Mouse (Mus musculus) megakaryocyte, embryonic 14.5 days (primary cell): ENCODE data around the gene Slc24a4.

Experiments
- FLI1 ChIP-seq: IDR thresholded peaks from 2 replicates; pipeline ENCODE4 v1.6.1; 2012; ENCODE audit warnings: low read length, inconsistent platforms, mixed read lengths
- GATA1 ChIP-seq: IDR thresholded peaks from 3 replicates; pipeline ENCODE4 v1.6.1; 2012; ENCODE audit warnings: mixed read lengths, low read length, inconsistent platforms, borderline replicate concordance

DNA sequence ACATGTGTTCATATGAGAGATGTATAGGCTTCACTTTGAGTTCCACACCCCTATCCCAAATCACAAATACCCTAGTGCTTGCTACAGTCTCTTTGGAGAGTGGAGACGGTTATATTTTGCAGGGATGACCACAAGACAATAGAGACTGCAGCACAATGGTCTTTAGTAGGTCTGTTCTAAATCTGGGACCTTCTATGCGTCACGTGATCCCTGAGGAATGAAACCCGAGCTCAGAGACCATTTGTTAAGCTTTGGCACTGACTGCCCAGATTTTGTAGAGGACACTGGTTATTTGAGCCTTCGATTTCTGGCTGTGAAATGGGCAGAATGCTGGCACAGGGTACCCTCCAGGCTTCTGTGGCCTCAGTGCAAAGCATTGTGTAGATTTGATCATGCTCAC, 12.8 kb downstream of the Slc24a4 start:
- TF ChIP-seq GATA1 (no peak), FLI1 (no peak)
